Mouse (Mus musculus) layer of hippocampus, postnatal 14 days (tissue): ENCODE data around the gene Tbrg4. TPM values are rescaled to one million over a fixed set of nuclear protein-coding genes. Genes with fewer than 3 reads are reported as not detected.
"Not testable (repeated sequence)": the region's sequence is repeated elsewhere in the genome, so short reads cannot be mapped to it uniquely, and the experiment has no call there.

ENCODE experiments used
- DNase-seq, 2 experiments: peaks; one replicate each; pipeline ENCODE4 v3.0.0; 2021 to 2022; ENCODE audit warnings: low spot score in 2 of 2, mixed read lengths in 1 of 2
- long read RNA-seq, 2 experiments: library from polyadenylated mRNA; stranded (forward); transcript quantifications; one replicate each; pipeline ENCODE4 v2.0.0; 2021
- total RNA-seq, 2 experiments: library from RNA; stranded (reverse); gene quantifications; 2 replicates each; pipeline ENCODE4 v1.2.3; 2021

Tbrg4 gene
- total RNA-seq, result 10 to 100 TPM; 47.2 to 52.5 TPM
- long read RNA-seq, experiment 1, transcript Tbrg4-201 (12 exons, 2,290 nt), result major isoform, 7 of 18 reads
- long read RNA-seq, experiment 1, partial matches to known transcripts, result 4 of 18 reads
- long read RNA-seq, experiment 1, other reads (novel, unspliced or antisense), result 6 of 18 reads
- long read RNA-seq, experiment 2, partial matches to known transcripts, result 3 of 10 reads
- long read RNA-seq, experiment 2, other reads (novel, unspliced or antisense), result 3 of 10 reads

- DNase-seq, result peak; percentile 94 to 95
Measured at GRCm38 (mm10) chr11:6625478-6626387, at the start of gene Tbrg4. Gene Tbrg4 (minus strand): TSS chr11:6626067.

GRCm38 (mm10) chr11:6675402-6675801, 49.5 kb upstream of the Tbrg4 start:
- no peak for DNase-seq

- no peak for DNase-seq
Measured at GRCm38 (mm10) chr11:6674701-6675100, 48.8 kb upstream of the Tbrg4 start.

- DNase-seq, result no peak
Measured at GRCm38 (mm10) chr11:6670826-6671225, 45.0 kb upstream of the Tbrg4 start.

- DNase-seq, result no peak
Measured at GRCm38 (mm10) chr11:6670044-6670443, 44.2 kb upstream of the Tbrg4 start.

GRCm38 (mm10) chr11:6669041-6669440, 43.2 kb upstream of the Tbrg4 start:
- no peak for DNase-seq

- no peak for DNase-seq
Measured at GRCm38 (mm10) chr11:6666634-6667033, 40.8 kb upstream of the Tbrg4 start.

GRCm38 (mm10) chr11:6661206-6661605, 35.3 kb upstream of the Tbrg4 start:
- no peak for DNase-seq

- no peak for DNase-seq
Measured at GRCm38 (mm10) chr11:6658271-6658670, 32.4 kb upstream of the Tbrg4 start, which contains the start of gene Ramp3. Gene Ramp3 (plus strand): TSS chr11:6658521.

GRCm38 (mm10) chr11:6654903-6655302, 29.0 kb upstream of the Tbrg4 start:
- DNase-seq, result peak; percentile 73 to 90

- not testable (repeated sequence) for DNase-seq
Measured at GRCm38 (mm10) chr11:6652978-6653377, 27.1 kb upstream of the Tbrg4 start.

- DNase-seq, result no peak
Measured at GRCm38 (mm10) chr11:6650519-6650918, 24.7 kb upstream of the Tbrg4 start.

- no peak for DNase-seq
Measured at GRCm38 (mm10) chr11:6647831-6648724, 22.2 kb upstream of the Tbrg4 start.

- no peak for DNase-seq
Measured at GRCm38 (mm10) chr11:6644566-6644965, 18.7 kb upstream of the Tbrg4 start.

- no peak for DNase-seq
Measured at GRCm38 (mm10) chr11:6639072-6639471, 13.2 kb upstream of the Tbrg4 start.

GRCm38 (mm10) chr11:6638537-6638936, 12.7 kb upstream of the Tbrg4 start, which contains the start of gene Wap:
Gene Wap (minus strand): TSS chr11:6638637.
- DNase-seq, result no peak

GRCm38 (mm10) chr11:6636150-6636549, 10.3 kb upstream of the Tbrg4 start:
- no peak for DNase-seq

- DNase-seq, result no peak
Measured at GRCm38 (mm10) chr11:6629655-6630054, 3.8 kb upstream of the Tbrg4 start.

GRCm38 (mm10) chr11:6628568-6628967, 2.7 kb upstream of the Tbrg4 start:
- no peak for DNase-seq

GRCm38 (mm10) chr11:6627731-6628130, 1.9 kb upstream of the Tbrg4 start:
- no peak for DNase-seq

GRCm38 (mm10) chr11:6626388-6626772, 513 bp upstream of the Tbrg4 start:
- DNase-seq, result no peak
